Mouse (Mus musculus) kidney, embryonic 15.5 days (tissue): ENCODE measurements at regions not wholly inside any gene's neighbourhood (a gene's known extent, or its start where the extent isn't known, plus 50 kb on each side); places are given as distances from the start of the nearest gene placed in this dataset.
"Not testable (repeated sequence)": the region's sequence is repeated elsewhere in the genome, so short reads cannot be mapped to it uniquely, and the experiment has no call there.

Experiments used
- ATAC-seq: fragments of 200-750 bp; cut with Nextera tagmentation; replicated peaks from 2 replicates; pipeline ENCODE4 v1.8.0; 2017; ENCODE audit warnings: moderate TSS enrichment; ENCODE audit not compliant: low FRiP score
- H3K27ac ChIP-seq: fragments of 300-500 bp; sonication (generic); 2 replicates; pipeline ENCODE4 v1.5.1; 2015; ENCODE audit warnings: mild to moderate bottlenecking, inconsistent platforms
- H3K27me3 ChIP-seq: fragments of 300-500 bp; sonication (generic); 2 replicates; pipeline ENCODE4 v1.6.1; 2015; ENCODE audit warnings: inconsistent platforms
- H3K36me3 ChIP-seq: fragments of 300-500 bp; sonication (generic); 2 replicates; pipeline ENCODE4 v1.6.1; 2015; ENCODE audit warnings: inconsistent platforms
- H3K4me1 ChIP-seq: fragments of 300-500 bp; sonication (generic); 2 replicates; pipeline ENCODE4 v1.6.1; 2015; ENCODE audit warnings: inconsistent platforms
- H3K4me2 ChIP-seq: fragments of 300-500 bp; sonication (generic); 2 replicates; pipeline ENCODE4 v1.6.1; 2015; ENCODE audit warnings: moderate library complexity, mild to moderate bottlenecking, inconsistent platforms
- H3K4me3 ChIP-seq: fragments of 300-500 bp; sonication (generic); replicated peaks from 2 replicates; pipeline ENCODE4 v1.5.1; 2015; ENCODE audit warnings: mild to moderate bottlenecking, inconsistent platforms
- H3K9ac ChIP-seq: fragments of 300-500 bp; sonication (generic); 2 replicates; pipeline ENCODE4 v1.6.1; 2015; ENCODE audit warnings: mild to moderate bottlenecking, inconsistent platforms
- H3K9me3 ChIP-seq: fragments of 300-500 bp; sonication (generic); replicated peaks from 2 replicates; pipeline ENCODE4 v1.6.1; 2016; ENCODE audit warnings: inconsistent platforms
- WGBS: fragments of 180-500 bp; shearing (Covaris S2); methylation state at CpG from one replicate; pipeline ENCODE4 v1.1.7; 2015; ENCODE audit warnings: mixed read lengths; 5-methylcytosine and 5-hydroxymethylcytosine counted together

DNA sequence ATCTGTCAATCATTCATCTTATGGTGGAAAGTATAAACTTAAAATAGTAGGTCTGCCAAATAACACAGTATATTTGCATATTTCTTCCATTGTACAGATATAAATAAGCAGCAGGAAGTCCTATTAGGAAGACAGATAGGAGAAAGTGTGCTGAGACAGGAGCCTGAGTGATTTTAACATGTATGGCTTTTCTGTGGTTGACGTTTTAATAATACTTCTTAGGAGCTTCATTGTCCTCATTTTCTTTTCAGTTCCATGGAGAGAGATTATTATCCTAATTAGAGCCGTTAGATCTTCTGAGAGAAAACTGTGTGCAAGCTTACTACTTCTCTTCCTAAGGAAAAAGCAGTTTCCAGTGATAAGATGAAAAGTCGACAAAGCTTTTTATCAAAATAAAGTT lies 830.3 kb upstream of the Atxn7l3b start:
- no peak overlapping the region for H3K9ac ChIP-seq
- ATAC-seq: no peak
- 81% methylated on average over 3 of the region's 3 CpGs for WGBS
- no peak overlapping the region for H3K4me3 ChIP-seq
- H3K4me1 ChIP-seq: no peaks in the 10 kb centered on the region
- H3K27me3 ChIP-seq: no peaks in the 10 kb centered on the region
- H3K4me2 ChIP-seq: no peak overlapping the region
- no peaks in the 10 kb centered on the region for H3K9me3 ChIP-seq
- H3K27ac ChIP-seq: no peak overlapping the region
- no peaks in the 10 kb centered on the region for H3K36me3 ChIP-seq

DNA sequence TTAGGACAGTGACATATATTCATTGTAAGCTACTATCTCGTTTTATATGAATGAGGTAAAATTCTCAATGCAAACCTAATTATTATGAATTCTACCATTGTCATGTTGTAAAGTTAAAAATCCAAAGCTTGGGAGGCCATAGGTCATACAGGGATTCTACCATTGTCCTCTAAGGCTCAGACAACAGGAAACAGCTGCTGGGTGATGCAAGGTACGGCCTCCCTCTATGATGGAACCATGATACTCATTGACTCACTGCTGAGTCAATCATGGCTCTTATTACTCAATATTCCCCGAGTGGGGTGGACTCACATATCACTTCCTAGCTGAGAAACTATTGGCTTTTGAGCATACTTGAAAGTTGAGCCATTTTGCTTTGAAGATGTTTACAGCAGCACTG lies 807.4 kb upstream of the Atxn7l3b start:
- Histone ChIP-seq H3K27ac (no peak overlapping the region), H3K4me1 (no peaks in the 10 kb centered on the region), H3K4me2 (no peak overlapping the region), H3K9me3 (no peaks in the 10 kb centered on the region), H3K36me3 (no peaks in the 10 kb centered on the region), H3K9ac (no peak overlapping the region), H3K4me3 (no peak overlapping the region), H3K27me3 (no peaks in the 10 kb centered on the region)
- WGBS: 70% methylated on average over 3 of the region's 3 CpGs
- ATAC-seq: no peak

DNA sequence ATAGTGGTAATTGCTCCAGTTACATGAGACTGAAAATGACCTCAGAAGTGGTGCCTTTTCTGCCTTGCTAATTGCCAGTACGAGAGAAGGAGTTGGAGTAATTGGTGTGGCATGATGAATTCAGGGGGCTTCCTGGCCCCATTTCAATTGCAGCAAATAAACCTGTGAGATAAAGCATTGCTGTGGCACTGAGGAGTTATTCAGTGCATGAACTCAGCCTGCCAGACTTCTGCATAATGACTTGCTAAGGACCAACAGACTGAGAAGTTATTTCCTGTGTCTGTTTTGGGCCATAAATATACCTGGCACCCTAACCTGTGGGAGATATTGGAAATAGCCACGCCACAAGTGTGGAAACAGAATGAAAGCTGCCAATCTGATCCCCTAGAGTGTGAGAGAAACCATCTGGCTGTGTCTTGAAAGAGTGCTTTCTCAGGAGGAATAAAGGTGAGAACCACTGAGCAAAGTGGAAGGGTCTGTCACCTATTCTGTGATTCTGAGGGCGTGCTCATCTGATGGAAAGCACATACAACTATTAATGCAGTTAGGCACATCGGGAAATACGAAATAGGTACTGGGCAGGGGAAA lies 776.4 kb upstream of the Atxn7l3b start:
- Histone ChIP-seq H3K27me3 (no peaks in the 10 kb centered on the region), H3K36me3 (no peaks in the 10 kb centered on the region), H3K27ac (no peak overlapping the region), H3K9me3 (no peaks in the 10 kb centered on the region), H3K4me2 (no peak overlapping the region), H3K4me3 (no peak overlapping the region), H3K9ac (no peak overlapping the region), H3K4me1 (no peaks in the 10 kb centered on the region)
- WGBS: 63% methylated on average over 5 of the region's 5 CpGs
- no peak for ATAC-seq

DNA sequence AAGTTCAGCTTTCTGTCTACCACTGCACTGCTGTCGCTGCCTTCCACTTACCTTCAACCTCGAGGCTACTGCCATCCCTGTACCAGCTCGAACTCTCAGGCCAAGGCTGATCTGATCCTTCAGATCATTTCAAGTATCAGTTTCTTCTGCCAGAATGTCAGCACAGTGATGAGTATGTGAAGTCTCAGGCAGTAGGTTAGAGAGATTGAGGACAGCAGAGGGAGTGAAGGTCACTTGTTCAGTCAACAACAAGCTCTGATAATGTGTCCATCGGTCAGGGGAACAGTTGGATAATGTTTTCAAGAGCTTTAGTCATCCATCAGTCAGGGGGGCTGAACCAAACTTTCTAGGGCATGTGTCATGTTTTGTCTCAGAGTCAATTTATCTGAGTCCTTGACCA lies 741.8 kb upstream of the Atxn7l3b start:
- not testable (repeated sequence) for H3K4me3 ChIP-seq, ATAC-seq, H3K9me3 ChIP-seq, H3K27me3 ChIP-seq, H3K36me3 ChIP-seq, H3K4me1 ChIP-seq, H3K9ac ChIP-seq, H3K4me2 ChIP-seq, H3K27ac ChIP-seq
- 76% methylated on average over 4 of the region's 4 CpGs for WGBS

DNA sequence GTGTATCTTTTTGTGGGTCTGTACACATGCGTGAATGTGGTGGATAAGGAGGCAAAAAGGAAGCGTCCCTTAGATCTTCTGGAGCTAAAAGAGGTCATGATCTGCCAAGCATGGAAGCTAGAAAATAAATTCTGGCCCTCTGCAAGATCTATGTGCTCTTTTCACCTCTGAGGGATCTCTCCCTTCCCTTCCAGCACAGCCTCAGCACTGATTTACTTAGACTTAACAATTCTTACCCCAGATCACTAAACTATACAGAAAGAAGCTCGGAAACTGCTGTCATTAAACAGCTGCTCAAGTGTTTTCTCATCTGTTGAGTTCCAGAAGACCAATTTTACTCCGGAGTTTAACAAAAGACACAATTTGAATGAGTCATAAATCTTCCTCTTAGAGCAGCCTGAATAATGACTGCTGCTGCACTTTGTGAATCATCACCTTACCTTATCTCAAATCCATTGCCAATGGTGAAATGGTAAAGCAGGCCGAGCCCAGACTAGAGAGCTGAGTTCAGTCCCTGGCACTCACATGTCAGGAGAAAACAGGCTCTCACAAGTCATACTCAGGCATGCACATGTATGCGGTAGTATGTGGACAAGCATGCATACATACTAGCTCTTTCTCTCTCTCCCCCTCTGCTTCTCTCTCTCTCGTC lies 724.1 kb upstream of the Atxn7l3b start:
- no peak overlapping the region for H3K4me2 ChIP-seq
- peak overlapping the region; percentile 48; the same call in 1 of the 2 replicates for H3K27ac ChIP-seq
- no peak overlapping the region for H3K9ac ChIP-seq
- peak; percentile 84 for ATAC-seq
- H3K4me1 ChIP-seq: 0 out of 2 replicates have a peak, but pooled peaks cover 3% of the 10 kb centered on the region
- H3K9me3 ChIP-seq: no peaks in the 10 kb centered on the region
- 27% methylated on average over 7 of the region's 7 CpGs for WGBS
- H3K36me3 ChIP-seq: no peaks in the 10 kb centered on the region
- no peaks in the 10 kb centered on the region for H3K27me3 ChIP-seq
- H3K4me3 ChIP-seq: no peak overlapping the region

DNA sequence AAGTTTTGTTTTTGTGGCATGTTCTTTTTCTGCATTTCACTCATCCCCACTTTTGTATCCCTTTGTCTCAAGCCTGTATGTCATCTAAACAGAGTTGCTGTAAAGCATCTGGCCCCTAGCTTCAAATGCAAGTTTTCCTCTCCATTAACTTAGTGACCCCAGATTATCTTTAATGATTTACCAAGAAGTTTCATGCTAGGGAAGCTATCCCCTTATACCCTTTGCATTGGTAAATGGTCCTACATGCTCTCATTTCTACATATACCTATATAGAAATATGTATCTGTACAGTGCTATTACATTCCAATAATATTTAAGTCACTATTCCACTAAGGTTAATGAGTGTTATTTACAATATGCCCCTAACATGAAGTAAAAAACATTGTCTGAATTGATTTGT lies 723.3 kb upstream of the Atxn7l3b start:
- H3K36me3 ChIP-seq: no peaks in the 10 kb centered on the region
- H3K4me2 ChIP-seq: no peak overlapping the region
- H3K9me3 ChIP-seq: no peaks in the 10 kb centered on the region
- H3K4me3 ChIP-seq: no peak overlapping the region
- ATAC-seq: peak; percentile 63; the same call in 1 of the 2 replicates
- no peaks in the 10 kb centered on the region for H3K27me3 ChIP-seq
- 0 out of 2 replicates have a peak, but pooled peaks cover 3% of the 10 kb centered on the region for H3K4me1 ChIP-seq
- H3K9ac ChIP-seq: no peak overlapping the region
- H3K27ac ChIP-seq: no peak overlapping the region

DNA sequence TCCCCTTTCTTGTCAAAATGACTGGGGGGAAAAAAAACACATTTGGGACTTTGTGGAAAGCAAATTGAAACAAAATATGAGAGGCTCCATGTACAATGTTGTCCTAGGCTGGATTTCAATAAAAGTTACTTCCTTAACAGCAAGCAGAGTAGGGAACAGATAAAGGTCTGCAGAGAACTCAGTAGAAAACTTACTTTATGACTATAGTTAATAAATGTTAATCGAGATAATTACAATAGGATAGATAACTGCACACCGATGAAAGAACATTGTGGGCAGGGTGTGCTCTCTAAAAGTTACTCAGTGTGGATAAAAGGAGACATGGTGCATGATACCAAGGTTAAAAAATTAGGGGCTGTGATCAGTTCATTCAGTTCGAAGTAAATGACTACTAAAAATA lies 691.6 kb upstream of the Atxn7l3b start:
- 87% methylated on average over 3 of the region's 3 CpGs for whole genome bisulfite sequencing
- Histone ChIP-seq H3K9me3 (no peaks in the 10 kb centered on the region), H3K27me3 (no peaks in the 10 kb centered on the region), H3K9ac (no peak overlapping the region), H3K4me1 (no peaks in the 10 kb centered on the region), H3K4me2 (no peak overlapping the region), H3K4me3 (no peak overlapping the region), H3K36me3 (no peaks in the 10 kb centered on the region), H3K27ac (no peak overlapping the region)
- ATAC-seq: no peak

DNA sequence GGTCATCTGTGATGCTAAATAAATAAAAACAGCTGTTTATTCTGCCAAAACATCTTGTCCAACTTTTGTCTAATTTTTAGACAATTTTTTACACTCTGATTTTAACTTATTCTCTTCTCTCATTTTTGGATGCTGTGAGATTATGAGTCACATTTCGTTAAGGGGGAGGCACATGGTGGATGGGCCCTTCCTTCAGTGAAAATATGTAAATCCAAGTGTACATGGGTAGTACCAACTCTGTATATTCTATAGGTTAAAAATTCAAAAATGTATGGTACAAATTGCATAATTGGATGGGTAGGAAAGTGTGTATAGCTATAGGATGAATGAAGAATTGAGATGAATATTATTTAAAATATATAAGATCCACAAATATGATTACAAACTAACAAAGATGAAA lies 687.1 kb upstream of the Atxn7l3b start:
- no peak overlapping the region for H3K4me2 ChIP-seq
- H3K4me1 ChIP-seq: no peaks in the 10 kb centered on the region
- no peak overlapping the region for H3K27ac ChIP-seq
- H3K4me3 ChIP-seq: no peak overlapping the region
- no peaks in the 10 kb centered on the region for H3K36me3 ChIP-seq
- ATAC-seq: no peak
- no peaks in the 10 kb centered on the region for H3K9me3 ChIP-seq
- H3K9ac ChIP-seq: no peak overlapping the region
- 79% methylated on average over 1 of the region's 1 CpGs for WGBS
- no peaks in the 10 kb centered on the region for H3K27me3 ChIP-seq

DNA sequence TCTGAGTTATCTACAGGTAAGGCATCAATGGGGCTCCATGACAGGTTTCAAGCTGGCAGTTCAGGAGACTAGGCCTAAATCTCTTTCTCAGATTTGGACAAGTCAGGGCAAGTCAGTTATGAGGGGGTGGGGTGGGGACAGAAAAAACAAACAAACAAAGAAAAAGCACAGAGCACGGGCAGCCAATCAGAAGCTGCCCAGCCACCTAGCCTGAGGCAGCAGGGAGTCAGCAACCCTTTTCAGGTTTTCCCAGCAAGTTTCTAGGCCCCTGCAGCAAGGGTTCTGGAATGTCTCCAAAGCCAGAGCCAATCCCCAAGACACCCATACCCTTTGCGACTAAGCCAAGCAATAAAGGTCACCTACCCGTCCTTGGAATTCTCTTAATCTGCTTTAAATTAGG lies 664.6 kb upstream of the Atxn7l3b start:
- Histone ChIP-seq H3K4me2 (no peak overlapping the region), H3K4me1 (no peaks in the 10 kb centered on the region), H3K9ac (no peak overlapping the region), H3K9me3 (no peaks in the 10 kb centered on the region), H3K27me3 (no peaks in the 10 kb centered on the region), H3K36me3 (no peaks in the 10 kb centered on the region), H3K4me3 (no peak overlapping the region), H3K27ac (no peak overlapping the region)
- WGBS: 67% methylated on average over 3 of the region's 3 CpGs
- no peak for ATAC-seq

DNA sequence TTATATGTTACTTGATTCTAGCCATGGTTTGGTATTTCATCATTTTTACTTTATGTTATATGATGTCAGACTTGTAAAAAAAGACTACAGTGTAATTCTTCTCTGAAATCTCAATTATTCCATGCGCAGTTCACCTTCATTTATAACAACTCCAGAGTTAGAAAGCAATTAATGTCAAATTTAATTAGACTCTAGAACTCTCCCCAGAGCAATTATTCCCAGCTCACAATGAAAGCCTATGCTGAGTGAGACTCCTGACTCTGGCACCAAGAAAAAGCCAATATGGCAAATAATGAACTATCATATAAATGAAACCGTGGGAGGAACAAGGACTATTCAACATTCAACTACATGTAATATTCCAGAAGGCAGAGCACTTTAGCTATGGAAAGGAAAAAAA lies 663.3 kb upstream of the Atxn7l3b start:
- Histone ChIP-seq H3K9me3 (no peaks in the 10 kb centered on the region), H3K4me1 (no peaks in the 10 kb centered on the region), H3K36me3 (no peaks in the 10 kb centered on the region), H3K27ac (no peak overlapping the region), H3K4me2 (no peak overlapping the region), H3K4me3 (no peak overlapping the region), H3K27me3 (no peaks in the 10 kb centered on the region), H3K9ac (no peak overlapping the region)
- no peak for ATAC-seq
- WGBS: 89% methylated on average over 2 of the region's 2 CpGs

DNA sequence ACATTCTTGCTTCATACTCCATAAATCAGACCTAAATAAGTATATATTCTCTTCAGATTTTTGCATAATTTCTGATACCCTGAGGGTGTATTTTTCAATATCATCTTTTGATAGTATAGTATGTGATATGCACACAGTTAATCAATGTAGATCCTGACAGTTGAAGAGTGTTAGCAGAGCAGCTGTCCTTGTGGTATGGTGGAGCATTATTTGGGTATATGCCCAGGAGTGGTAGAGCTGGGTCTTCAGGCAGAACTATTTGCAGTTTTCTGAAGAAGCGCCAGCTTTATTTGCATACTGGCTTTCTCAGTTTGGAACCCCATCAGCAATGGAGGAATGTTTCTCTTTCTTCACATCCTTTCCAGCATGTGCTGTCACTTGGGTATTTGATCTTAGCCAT lies 641.5 kb upstream of the Atxn7l3b start:
- no peak for ATAC-seq
- no peak overlapping the region for H3K4me3 ChIP-seq
- H3K27me3 ChIP-seq: no peaks in the 10 kb centered on the region
- no peaks in the 10 kb centered on the region for H3K9me3 ChIP-seq
- no peak overlapping the region for H3K4me2 ChIP-seq
- H3K27ac ChIP-seq: no peak overlapping the region
- no peaks in the 10 kb centered on the region for H3K36me3 ChIP-seq
- H3K4me1 ChIP-seq: no peaks in the 10 kb centered on the region
- 97% methylated on average over 1 of the region's 1 CpGs for WGBS
- no peak overlapping the region for H3K9ac ChIP-seq
